Mouse (Mus musculus) urinary bladder, adult 18-20 months (tissue): ENCODE data around the gene Pacrg.

Source experiments
- DNase-seq, 2 experiments: peaks; one replicate each; pipeline ENCODE4 v3.0.0; 2022; ENCODE audit warnings: low spot score in 2 of 2, mixed read lengths in 2 of 2

Pacrg gene

GRCm38 (mm10) chr17:10840148-10840707 lies at the start of gene Pacrg, which contains the start of gene Prkn:
Pacrg (minus strand) TSS chr17:10840311.
Prkn (plus strand) TSS chr17:10840384.
- peak; percentile 90 to 98 for DNase-seq

- no peak for DNase-seq
Measured at GRCm38 (mm10) chr17:10887924-10888323, 47.8 kb upstream of the Pacrg start.

- no peak for DNase-seq
Measured at GRCm38 (mm10) chr17:10882260-10882659, 42.1 kb upstream of the Pacrg start.

GRCm38 (mm10) chr17:10878986-10879385 lies 38.9 kb upstream of the Pacrg start:
- DNase-seq = no peak

- no peak for DNase-seq
Measured at GRCm38 (mm10) chr17:10874208-10875187, 34.4 kb upstream of the Pacrg start.

GRCm38 (mm10) chr17:10854207-10854606 lies 14.1 kb upstream of the Pacrg start:
- no peak for DNase-seq

GRCm38 (mm10) chr17:10840731-10841201 lies 655 bp upstream of the Pacrg start:
- peak; percentile 40 to 53 for DNase-seq

- DNase-seq = no peak
Measured at GRCm38 (mm10) chr17:10818971-10819370, 21.1 kb downstream of the Pacrg start.

GRCm38 (mm10) chr17:10808571-10808970 lies 31.5 kb downstream of the Pacrg start:
- DNase-seq = no peak

- DNase-seq = no peak
Measured at GRCm38 (mm10) chr17:10807261-10807998, 32.7 kb downstream of the Pacrg start.

GRCm38 (mm10) chr17:10806692-10807091 lies 33.4 kb downstream of the Pacrg start:
- DNase-seq = no peak

GRCm38 (mm10) chr17:10791661-10792060 lies 48.5 kb downstream of the Pacrg start:
- no peak for DNase-seq

GRCm38 (mm10) chr17:10784401-10784920 lies 55.6 kb downstream of the Pacrg start:
- no peak for DNase-seq

GRCm38 (mm10) chr17:10776503-10776902 lies 63.6 kb downstream of the Pacrg start:
- DNase-seq = no peak

GRCm38 (mm10) chr17:10774468-10774867 lies 65.6 kb downstream of the Pacrg start:
- DNase-seq = no peak

GRCm38 (mm10) chr17:10772207-10772606 lies 67.9 kb downstream of the Pacrg start:
- DNase-seq = no peak

- no peak for DNase-seq
Measured at GRCm38 (mm10) chr17:10769873-10770272, 70.2 kb downstream of the Pacrg start.

- no peak for DNase-seq
Measured at GRCm38 (mm10) chr17:10766735-10767406, 73.2 kb downstream of the Pacrg start.

GRCm38 (mm10) chr17:10764343-10764742 lies 75.8 kb downstream of the Pacrg start:
- no peak for DNase-seq

GRCm38 (mm10) chr17:10757455-10757854 lies 82.7 kb downstream of the Pacrg start:
- no peak for DNase-seq
